Mouse (Mus musculus) erythroid progenitor cell, adult 5-6 weeks (primary cell): ENCODE measurements around the gene Prr23a1. TPM values are rescaled to one million over a fixed set of nuclear protein-coding genes. Genes with fewer than 3 reads are reported as not detected.
"Not testable (repeated sequence)": the region's sequence is repeated elsewhere in the genome, so short reads cannot be mapped to it uniquely, and the experiment has no call there.

ENCODE experiments used
- ATAC-seq: replicated peaks from 2 replicates; pipeline ENCODE4 v1.8.0; 2016; ENCODE audit warnings: moderate number of reproducible peaks, mild to moderate bottlenecking, moderate TSS enrichment, inconsistent platforms; ENCODE audit not compliant: poor library complexity, low FRiP score, severe bottlenecking
- total RNA-seq, 2 experiments: library from RNA; stranded (forward) in 1 of 2; stranded (reverse) in 1 of 2; fragments of 150-400 nt in 1 of 2; fragments of 186-747, 209-891 nt in 1 of 2; gene quantifications; 2 replicates each; pipeline versions ENCODE4 v1.2.3 to v1.2.4; 2015 to 2017; ENCODE audit warnings: low replicate concordance in 2 of 2

Prr23a1 gene
- total RNA-seq (2015; ENCODE audit: low replicate concordance) (not detected in 2 replicates), total RNA-seq (2017; ENCODE audit: low replicate concordance) (not detected in 2 replicates)

- ATAC-seq: no peak
Measured at GRCm38 (mm10) chr9:98842117-98842516, at the start of gene Prr23a1. TSS of gene Prr23a1 (plus strand) at chr9:98842503.

- ATAC-seq: no peak
Measured at GRCm38 (mm10) chr9:98799021-98799420, 43.3 kb upstream of the Prr23a1 start.

GRCm38 (mm10) chr9:98803971-98804370 is 38.3 kb upstream of the Prr23a1 start:
- no peak for ATAC-seq

- ATAC-seq: no peak
Measured at GRCm38 (mm10) chr9:98805511-98805910, 36.8 kb upstream of the Prr23a1 start.

- ATAC-seq: no peak
Measured at GRCm38 (mm10) chr9:98805934-98806333, 36.4 kb upstream of the Prr23a1 start.

GRCm38 (mm10) chr9:98807631-98808030 is 34.7 kb upstream of the Prr23a1 start:
- ATAC-seq: no peak

- ATAC-seq: not testable (repeated sequence)
Measured at GRCm38 (mm10) chr9:98809526-98809925, 32.8 kb upstream of the Prr23a1 start.

- ATAC-seq: no peak
Measured at GRCm38 (mm10) chr9:98816066-98816465, 26.2 kb upstream of the Prr23a1 start.

GRCm38 (mm10) chr9:98817592-98817991 is 24.7 kb upstream of the Prr23a1 start:
- ATAC-seq: no peak

- ATAC-seq: no peak
Measured at GRCm38 (mm10) chr9:98818971-98819370, 23.3 kb upstream of the Prr23a1 start.

GRCm38 (mm10) chr9:98819481-98819880 is 22.8 kb upstream of the Prr23a1 start:
- no peak for ATAC-seq

GRCm38 (mm10) chr9:98820461-98820860 is 21.8 kb upstream of the Prr23a1 start:
- ATAC-seq: no peak

- ATAC-seq: no peak
Measured at GRCm38 (mm10) chr9:98821067-98821466, 21.2 kb upstream of the Prr23a1 start.

GRCm38 (mm10) chr9:98823805-98824204 is 18.5 kb upstream of the Prr23a1 start:
- no peak for ATAC-seq

- no peak for ATAC-seq
Measured at GRCm38 (mm10) chr9:98829508-98829907, 12.8 kb upstream of the Prr23a1 start.

GRCm38 (mm10) chr9:98837537-98838074 is 4.7 kb upstream of the Prr23a1 start:
- ATAC-seq: no peak

GRCm38 (mm10) chr9:98856210-98856609 is 13.9 kb downstream of the Prr23a1 start, which contains the start of gene Prr23a2:
TSS of gene Prr23a2 (plus strand) at chr9:98856494.
- no peak for ATAC-seq

GRCm38 (mm10) chr9:98863463-98863862 is 21.2 kb downstream of the Prr23a1 start:
- no peak for ATAC-seq

- no peak for ATAC-seq
Measured at GRCm38 (mm10) chr9:98864571-98864970, 22.3 kb downstream of the Prr23a1 start, which contains the start of gene Prr23a3. TSS of gene Prr23a3 (plus strand) at chr9:98864767.
